Mouse (Mus musculus): Measurements from ENCODE around the gene Ptpn20.

Gene Ptpn20

DNA sequence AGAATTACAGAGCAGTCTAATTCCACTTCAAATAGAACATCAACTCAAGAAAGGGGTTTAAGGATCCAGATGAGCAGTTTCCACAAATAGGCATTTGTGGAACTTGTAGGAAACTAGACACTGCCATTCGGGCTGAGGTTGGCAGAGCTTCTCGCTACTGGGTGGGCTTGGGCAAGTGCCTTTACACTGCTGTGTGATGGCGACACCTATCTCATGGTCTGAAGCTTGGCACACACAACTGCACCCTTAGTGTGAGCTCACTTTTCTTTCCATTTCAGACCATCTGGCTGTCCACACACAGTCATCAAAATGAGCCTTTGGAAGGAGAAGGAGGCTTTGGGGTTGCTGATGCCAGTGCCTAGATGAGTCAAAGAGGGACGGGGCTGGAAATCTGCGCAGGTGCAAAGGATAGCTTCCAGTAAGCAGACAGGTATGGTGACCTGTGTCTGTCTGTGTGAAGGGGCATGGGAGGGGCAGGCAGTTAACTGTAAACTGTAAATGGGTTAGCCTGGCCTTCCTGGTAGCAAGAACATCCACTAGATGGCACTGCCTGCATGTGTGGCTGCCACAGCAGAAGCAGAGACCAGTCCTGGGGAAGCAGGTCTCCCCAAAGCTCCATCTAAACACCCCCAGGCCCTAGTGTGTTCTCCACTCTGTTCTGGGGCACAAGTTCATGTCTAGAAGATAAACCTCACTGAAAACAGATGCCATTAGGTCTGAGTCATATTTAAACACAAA lies 84.5 kb downstream of the Ptpn20 start:
- DNase-seq (ENCODE audit: low spot score in 2 of 2), result peak in 1 of 2 experiments; percentile 40

DNA sequence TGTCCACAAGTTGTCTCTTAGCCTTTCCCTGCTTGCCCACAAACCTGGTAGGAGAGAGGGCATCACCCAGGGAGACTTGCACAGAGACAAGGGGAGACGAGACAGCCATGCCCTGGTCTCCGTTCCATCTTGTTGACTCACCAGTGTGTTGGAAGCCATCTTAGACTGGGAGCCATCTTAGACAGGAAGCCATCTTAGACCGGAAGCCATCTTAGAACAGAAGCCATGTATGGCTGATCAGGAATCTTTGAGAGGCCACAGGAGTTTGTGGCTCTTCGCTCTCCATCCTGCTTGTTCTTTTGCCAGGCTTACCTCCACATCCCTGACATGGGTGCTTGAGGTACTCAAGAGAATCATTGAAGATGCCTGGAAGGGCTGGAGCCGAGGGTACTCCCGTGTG lies 89.0 kb downstream of the Ptpn20 start:
- no peak for DNase-seq (ENCODE audit: low spot score in 2 of 2)

DNA sequence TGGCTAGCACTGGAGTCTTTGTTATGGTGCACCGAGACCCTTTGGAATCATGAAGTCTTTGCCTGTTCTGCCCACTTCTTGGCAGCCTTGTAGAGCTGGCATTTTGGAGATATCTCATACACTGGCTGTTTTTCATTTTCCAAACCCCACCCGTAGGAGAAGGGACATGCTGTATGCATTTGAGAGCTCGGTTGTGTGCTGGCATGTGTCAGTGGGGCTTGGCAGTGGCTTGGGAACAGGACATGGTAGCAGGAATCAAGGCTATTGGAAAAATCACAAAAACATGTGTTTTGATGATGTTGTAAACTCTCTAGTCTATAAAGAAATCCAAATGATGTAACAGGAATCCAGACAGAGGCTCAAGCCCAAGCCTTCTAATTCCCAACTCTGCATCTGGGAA lies 89.7 kb downstream of the Ptpn20 start:
- DNase-seq (ENCODE audit: low spot score in 2 of 2), result no peak

GRCm38 (mm10) chr14:33680621-33681020 lies 91.6 kb downstream of the Ptpn20 start:
- no peak for DNase-seq (ENCODE audit: low spot score in 2 of 2)

DNA sequence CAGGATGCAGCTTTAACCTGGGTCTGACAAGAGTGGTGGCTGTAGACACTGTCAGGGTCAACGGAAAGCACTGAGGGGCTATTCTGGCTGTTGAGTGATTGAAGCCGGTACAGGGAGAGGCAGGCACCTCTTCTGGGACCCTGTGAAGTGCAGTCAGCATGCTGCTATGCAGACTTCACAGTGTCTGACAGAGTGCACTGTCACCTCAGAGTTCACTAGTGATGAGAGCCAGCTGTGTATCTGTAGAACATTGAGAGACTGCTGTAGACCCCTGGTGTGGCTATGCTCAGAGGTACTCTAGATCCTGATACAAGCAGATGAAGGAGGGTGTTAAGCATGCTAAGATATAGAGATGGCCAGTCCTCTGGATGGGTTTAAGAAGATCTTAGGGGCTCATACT lies 93.8 kb downstream of the Ptpn20 start:
- DNase-seq (ENCODE audit: low spot score in 2 of 2), result no peak

GRCm38 (mm10) chr14:33683701-33684100 lies 94.7 kb downstream of the Ptpn20 start:
- no peak for DNase-seq (ENCODE audit: low spot score in 2 of 2)

GRCm38 (mm10) chr14:33687444-33688028 lies 98.5 kb downstream of the Ptpn20 start:
- DNase-seq (ENCODE audit: low spot score in 2 of 2), result no peak

DNA sequence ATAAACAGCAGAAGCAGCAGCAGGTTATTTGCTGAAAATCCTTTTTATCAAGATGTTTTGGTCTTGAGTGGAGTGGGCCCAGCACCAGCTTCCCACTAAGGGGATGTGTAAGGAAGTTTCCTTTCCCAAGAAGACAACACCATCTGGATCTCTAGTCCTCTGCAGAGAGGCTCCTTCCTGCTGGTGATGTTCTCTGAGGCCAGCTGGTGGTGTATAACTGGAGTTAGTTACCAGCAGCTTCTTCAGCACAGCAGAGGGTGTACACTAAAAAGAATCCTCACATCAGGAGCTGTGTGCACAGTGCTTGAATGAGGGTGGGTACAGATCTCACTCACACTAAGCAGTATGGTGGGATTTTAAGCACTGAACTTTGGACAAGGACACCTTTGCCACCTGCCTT lies 100.0 kb downstream of the Ptpn20 start:
- DNase-seq (ENCODE audit: low spot score in 2 of 2), result peak; percentile 22 to 23

All from frontal cortex, postnatal 14 days (tissue).